Mouse (Mus musculus): Measurements from ENCODE around the gene Aif1. TPM values are rescaled to one million over a fixed set of nuclear protein-coding genes. Genes with fewer than 3 reads are reported as not detected.

The Aif1 gene
- polyA plus RNA-seq, 1 experiment from 2014 or later, result 7.7 TPM

GRCm38 (mm10) chr17:35153077-35153476, 22.8 kb downstream of the Aif1 start:
- Histone ChIP-seq H3K4me1 (no peaks in the 10 kb centered on the region), H3K4me3 (no peak overlapping the region), H3K4me2 (replicated peaks) (no peak overlapping the region), H3K9ac (replicated peaks) (no peak overlapping the region), H3K27me3 (no peaks in the 10 kb centered on the region), H3K36me3 (peaks cover 98% of the 10 kb centered on the region), H3K9me3 (no peaks in the 10 kb centered on the region), H3K27ac (replicated peaks) (no peak overlapping the region)
- 93% methylated on average over 9 of the region's 9 CpGs for WGBS
- no peak for ATAC-seq (ENCODE audit: low FRiP score, low read depth)

- H3K27me3 ChIP-seq, result no peaks in the 10 kb centered on the region
- H3K4me1 ChIP-seq, result no peaks in the 10 kb centered on the region
- no peak overlapping the region for H3K27ac ChIP-seq (replicated peaks)
- no peak overlapping the region for H3K9ac ChIP-seq (replicated peaks)
- H3K36me3 ChIP-seq, result peaks cover 97% of the 10 kb centered on the region
- no peak overlapping the region for H3K4me2 ChIP-seq (replicated peaks)
- ATAC-seq (ENCODE audit: low FRiP score, low read depth), result no peak
- no peaks in the 10 kb centered on the region for H3K9me3 ChIP-seq
- no peak overlapping the region for H3K4me3 ChIP-seq
- 98% methylated on average over 4 of the region's 4 CpGs for WGBS
Measured at GRCm38 (mm10) chr17:35152121-35152520, 23.7 kb downstream of the Aif1 start.

GRCm38 (mm10) chr17:35147922-35148639, 27.8 kb downstream of the Aif1 start:
- Histone ChIP-seq H3K27me3 (no peaks in the 10 kb centered on the region), H3K4me3 (no peak overlapping the region), H3K9me3 (no peaks in the 10 kb centered on the region), H3K36me3 (peaks cover 97% of the 10 kb centered on the region), H3K27ac (replicated peaks) (0 out of 2 replicates have a peak overlapping the region, but pooled peaks have one; percentile 3), H3K9ac (replicated peaks) (no peak overlapping the region), H3K4me1 (no peaks in the 10 kb centered on the region), H3K4me2 (replicated peaks) (no peak overlapping the region)
- ATAC-seq (ENCODE audit: low FRiP score, low read depth), result no peak
- 73% methylated on average over 5 of the region's 5 CpGs for WGBS

GRCm38 (mm10) chr17:35147348-35147747, 28.5 kb downstream of the Aif1 start:
- no peak overlapping the region for H3K4me3 ChIP-seq
- H3K27ac ChIP-seq (replicated peaks), result 0 out of 2 replicates have a peak overlapping the region, but pooled peaks have one; percentile 3
- no peaks in the 10 kb centered on the region for H3K4me1 ChIP-seq
- 65% methylated on average over 3 of the region's 3 CpGs for WGBS
- no peaks in the 10 kb centered on the region for H3K9me3 ChIP-seq
- no peak overlapping the region for H3K9ac ChIP-seq (replicated peaks)
- 0 out of 2 replicates have a peak, but pooled peaks have one; percentile 28 for ATAC-seq (ENCODE audit: low FRiP score, low read depth)
- no peaks in the 10 kb centered on the region for H3K27me3 ChIP-seq
- peaks cover 97% of the 10 kb centered on the region for H3K36me3 ChIP-seq
- no peak overlapping the region for H3K4me2 ChIP-seq (replicated peaks)

- Histone ChIP-seq H3K9ac (replicated peaks) (no peak overlapping the region), H3K36me3 (peaks cover 97% of the 10 kb centered on the region), H3K4me1 (no peaks in the 10 kb centered on the region), H3K27ac (replicated peaks) (no peak overlapping the region), H3K4me2 (replicated peaks) (no peak overlapping the region), H3K4me3 (no peak overlapping the region), H3K27me3 (no peaks in the 10 kb centered on the region), H3K9me3 (no peaks in the 10 kb centered on the region)
- ATAC-seq (ENCODE audit: low FRiP score, low read depth), result no peak
- 97% methylated on average over 5 of the region's 5 CpGs for WGBS
Measured at GRCm38 (mm10) chr17:35146139-35146538, 29.7 kb downstream of the Aif1 start.

GRCm38 (mm10) chr17:35141971-35142370, 33.9 kb downstream of the Aif1 start:
- Histone ChIP-seq H3K4me3 (no peak overlapping the region), H3K4me1 (peaks cover 15% of the 10 kb centered on the region), H3K27ac (replicated peaks) (no peak overlapping the region), H3K36me3 (peaks cover 89% of the 10 kb centered on the region), H3K4me2 (replicated peaks) (no peak overlapping the region), H3K27me3 (no peaks in the 10 kb centered on the region), H3K9me3 (no peaks in the 10 kb centered on the region), H3K9ac (replicated peaks) (no peak overlapping the region)
- WGBS, result 87% methylated on average over 6 of the region's 6 CpGs
- ATAC-seq (ENCODE audit: low FRiP score, low read depth), result no peak

GRCm38 (mm10) chr17:35140490-35140996, 35.3 kb downstream of the Aif1 start:
- H3K4me1 ChIP-seq, result peaks cover 24% of the 10 kb centered on the region
- no peaks in the 10 kb centered on the region for H3K9me3 ChIP-seq
- 82% methylated on average over 16 of the region's 16 CpGs for WGBS
- no peak overlapping the region for H3K9ac ChIP-seq (replicated peaks)
- peaks cover 75% of the 10 kb centered on the region for H3K36me3 ChIP-seq
- no peaks in the 10 kb centered on the region for H3K27me3 ChIP-seq
- H3K27ac ChIP-seq (replicated peaks), result no peak overlapping the region
- ATAC-seq (ENCODE audit: low FRiP score, low read depth), result no peak
- H3K4me2 ChIP-seq (replicated peaks), result no peak overlapping the region
- no peak overlapping the region for H3K4me3 ChIP-seq

GRCm38 (mm10) chr17:35139269-35139668, 36.6 kb downstream of the Aif1 start:
- Histone ChIP-seq H3K4me2 (replicated peaks) (no peak overlapping the region), H3K4me3 (no peak overlapping the region)
- WGBS, result 92% methylated on average over 3 of the region's 3 CpGs

GRCm38 (mm10) chr17:35135591-35136320, 40.1 kb downstream of the Aif1 start:
- Histone ChIP-seq H3K36me3 (peaks cover 27% of the 10 kb centered on the region), H3K4me2 (replicated peaks) (peak overlapping the region; percentile 89), H3K27ac (replicated peaks) (peak overlapping the region; percentile 95), H3K9ac (replicated peaks) (peak overlapping the region; percentile 92), H3K4me1 (peaks cover 24% of the 10 kb centered on the region), H3K9me3 (no peaks in the 10 kb centered on the region), H3K4me3 (peak overlapping the region; percentile 82), H3K27me3 (no peaks in the 10 kb centered on the region)
- WGBS, result under 1% methylated on average over 43 of the region's 43 CpGs
- ATAC-seq (ENCODE audit: low FRiP score, low read depth), result peak; percentile 68

More at GRCm38 (mm10) chr17:35139269-35139668, 36.6 kb downstream of the Aif1 start:
- peaks cover 24% of the 10 kb centered on the region for H3K4me1 ChIP-seq
- H3K9ac ChIP-seq (replicated peaks), result no peak overlapping the region
- H3K27ac ChIP-seq (replicated peaks), result no peak overlapping the region
- no peaks in the 10 kb centered on the region for H3K9me3 ChIP-seq
- ATAC-seq (ENCODE audit: low FRiP score, low read depth), result no peak
- H3K27me3 ChIP-seq, result no peaks in the 10 kb centered on the region
- peaks cover 62% of the 10 kb centered on the region for H3K36me3 ChIP-seq

GRCm38 (mm10) chr17:35134801-35135590, 40.9 kb downstream of the Aif1 start, which contains the start of gene Bag6:
TSS of gene Bag6 (plus strand) at chr17:35135178.
- peaks cover 24% of the 10 kb centered on the region for H3K36me3 ChIP-seq
- WGBS, result under 1% methylated on average over 66 of the region's 66 CpGs
- ATAC-seq (ENCODE audit: low FRiP score, low read depth), result peak; percentile 94
- no peaks in the 10 kb centered on the region for H3K27me3 ChIP-seq
- H3K9me3 ChIP-seq, result no peaks in the 10 kb centered on the region
- H3K4me2 ChIP-seq (replicated peaks), result peak within 1 kb of the TSS; percentile 89
- peak within 1 kb of the TSS; percentile 82 for H3K4me3 ChIP-seq
- H3K9ac ChIP-seq (replicated peaks), result peak within 1 kb of the TSS; percentile 92
- peak within 1 kb of the TSS; percentile 95 for H3K27ac ChIP-seq (replicated peaks)
- H3K4me1 ChIP-seq, result peaks cover 24% of the 10 kb centered on the region

- H3K9me3 ChIP-seq, result no peaks in the 10 kb centered on the region
- peaks cover 22% of the 10 kb centered on the region for H3K4me1 ChIP-seq
- H3K4me3 ChIP-seq, result no peak overlapping the region
- no peaks in the 10 kb centered on the region for H3K27me3 ChIP-seq
- H3K27ac ChIP-seq (replicated peaks), result no peak overlapping the region
- ATAC-seq (ENCODE audit: low FRiP score, low read depth), result no peak
- 96% methylated on average over 7 of the region's 7 CpGs for WGBS
- H3K9ac ChIP-seq (replicated peaks), result no peak overlapping the region
- peaks cover 12% of the 10 kb centered on the region for H3K36me3 ChIP-seq
- no peak overlapping the region for H3K4me2 ChIP-seq (replicated peaks)
Measured at GRCm38 (mm10) chr17:35133517-35133916, 42.4 kb downstream of the Aif1 start.
